Mouse (Mus musculus): ENCODE measurements around the gene Hbq1b. TPM values are rescaled to one million over a fixed set of nuclear protein-coding genes. Genes with fewer than 3 reads are reported as not detected.

The Hbq1b gene
- polyA plus RNA-seq, 1 experiment from 2014 or later, result 3.3 TPM

DNA sequence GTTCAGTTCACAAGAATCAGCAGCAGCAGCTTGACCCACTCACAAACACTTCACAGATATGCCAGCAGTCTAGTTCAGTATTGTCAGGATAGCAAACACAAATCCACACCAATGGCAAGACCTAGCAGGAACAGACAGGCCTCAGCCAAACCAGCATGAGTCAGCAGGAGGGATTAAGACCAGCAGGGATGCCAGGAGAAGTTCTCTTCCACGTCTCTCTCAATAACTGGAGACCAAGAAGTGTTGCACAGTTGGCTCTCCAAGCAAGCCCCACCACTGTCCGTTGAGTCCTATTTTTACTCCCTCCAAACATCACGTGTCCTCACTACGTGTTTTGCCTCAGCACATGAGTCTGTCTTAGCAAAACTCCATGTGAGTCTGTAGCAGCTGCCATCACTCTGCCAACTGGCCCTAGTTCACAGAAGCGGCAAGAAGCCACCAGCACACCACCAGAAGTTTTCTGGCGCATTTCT lies 49.7 kb downstream of the Hbq1b start:
- ATAC-seq, result no peak
- H3K27ac ChIP-seq (ENCODE audit: low read length), result no peak overlapping the region
- no peak overlapping the region for H3K4me2 ChIP-seq (ENCODE audit: low read length)
- no peaks in the 10 kb centered on the region for H3K27me3 ChIP-seq (replicated peaks; ENCODE audit: control insufficient read depth, insufficient read depth, low read length)
- 85% methylated on average over 6 of the region's 6 CpGs for WGBS
- H3K36me3 ChIP-seq (ENCODE audit: control insufficient read depth, insufficient read depth), result no peaks in the 10 kb centered on the region
- peaks cover 7% of the 10 kb centered on the region; the same call in 1 of the 2 replicates for H3K9me3 ChIP-seq (ENCODE audit: control insufficient read depth, low read length)
- no peak overlapping the region for H3K4me3 ChIP-seq (replicated peaks; ENCODE audit: low read length)
- H3K4me1 ChIP-seq (replicated peaks; ENCODE audit: control insufficient read depth, insufficient read depth, low read length), result peaks cover 3% of the 10 kb centered on the region; the same call in 1 of the 2 replicates
- no peak overlapping the region for H3K9ac ChIP-seq (replicated peaks; ENCODE audit: low read depth, low read length)

Other genes with a start within 250 kb of the Hbq1b start
- gene Il9r, start 86.7 kb upstream of the Hbq1b start, polyA plus RNA-seq (2015; fragmentation: Nextera tagmentation; extraction: Ambion mirVana), result not detected in 2 replicates
- 45.0 and 45.6 TPM in 2 replicates for gene Snrnp25, start 81.5 kb upstream of the Hbq1b start, polyA plus RNA-seq (2015; fragmentation: Nextera tagmentation; extraction: Ambion mirVana)
- gene Rhbdf1, start 64.7 kb upstream of the Hbq1b start, polyA plus RNA-seq (2015; fragmentation: Nextera tagmentation; extraction: Ambion mirVana), result 21.1 and 23.3 TPM in 2 replicates
- gene Mpg, start 60.5 kb upstream of the Hbq1b start, polyA plus RNA-seq (2015; fragmentation: Nextera tagmentation; extraction: Ambion mirVana), result 36.7 and 38.1 TPM in 2 replicates
- gene Nprl3, start 19.3 kb upstream of the Hbq1b start, polyA plus RNA-seq (2015; fragmentation: Nextera tagmentation; extraction: Ambion mirVana), result 52.2 and 56.7 TPM in 2 replicates
- 9.4 and 11.3 TPM in 2 replicates for gene Hba-x, start 10.6 kb upstream of the Hbq1b start, polyA plus RNA-seq (2015; fragmentation: Nextera tagmentation; extraction: Ambion mirVana)
- gene Hba-a1, start 3.5 kb upstream of the Hbq1b start, polyA plus RNA-seq (2015; fragmentation: Nextera tagmentation; extraction: Ambion mirVana), result 2,173 and 2,648 TPM in 2 replicates
- gene Hba-a2, start 9.5 kb downstream of the Hbq1b start, polyA plus RNA-seq (2015; fragmentation: Nextera tagmentation; extraction: Ambion mirVana), result 5,488 and 6,869 TPM in 2 replicates
- 1.3 and 1.9 TPM in 2 replicates for gene Hbq1a, start 13.1 kb downstream of the Hbq1b start, polyA plus RNA-seq (2015; fragmentation: Nextera tagmentation; extraction: Ambion mirVana)
- gene Sh3pxd2b, start 60.9 kb downstream of the Hbq1b start, polyA plus RNA-seq (2015; fragmentation: Nextera tagmentation; extraction: Ambion mirVana), result 16.2 and 22.4 TPM in 2 replicates
- 60.2 and 72.1 TPM in 2 replicates for gene Ubtd2, start 168.4 kb downstream of the Hbq1b start, polyA plus RNA-seq (2015; fragmentation: Nextera tagmentation; extraction: Ambion mirVana)
- not detected in 2 replicates for gene Efcab9, start 245.1 kb downstream of the Hbq1b start, polyA plus RNA-seq (2015; fragmentation: Nextera tagmentation; extraction: Ambion mirVana)
- 2.1 and 2.8 TPM in 2 replicates for gene Stk10, start 246.3 kb downstream of the Hbq1b start, polyA plus RNA-seq (2015; fragmentation: Nextera tagmentation; extraction: Ambion mirVana)

Measured in forebrain, embryonic 16.5 days (tissue).